Mouse (Mus musculus): ENCODE measurements around the gene Ctps. TPM values are rescaled to one million over a fixed set of nuclear protein-coding genes. Genes with fewer than 3 reads are reported as not detected.
A peak's percentile ranks its signal among the peaks of the same experiment; 100 is the strongest.

Gene Ctps
- polyA plus RNA-seq, 1 experiment from 2014 or later = 130 TPM

GRCm38 (mm10) chr4:120522351-120522750 is 47.7 kb downstream of the Ctps start:
- CTCF ChIA-PET = interaction anchor here (1.5 kb wide), 1 partner anchor 14 kb away, joined by 4 read pairs; no protein-coding TSS in a partner anchor
- no peak for TF ChIP-seq CTCF (IDR thresholded peaks at IDR 0.05)
- no peak for ATAC-seq
- in situ Hi-C loops (cut with MboI; ENCODE audit: low pct_unique_long_range_greater_than_20kb) = no loop called here
- no peak for DNase-seq (ENCODE audit: low read depth, low spot score)
- POLR2A ChIA-PET = no interaction called here
- H3K27me3 ChIP-seq = no peaks in the 10 kb centered on the region

DNA sequence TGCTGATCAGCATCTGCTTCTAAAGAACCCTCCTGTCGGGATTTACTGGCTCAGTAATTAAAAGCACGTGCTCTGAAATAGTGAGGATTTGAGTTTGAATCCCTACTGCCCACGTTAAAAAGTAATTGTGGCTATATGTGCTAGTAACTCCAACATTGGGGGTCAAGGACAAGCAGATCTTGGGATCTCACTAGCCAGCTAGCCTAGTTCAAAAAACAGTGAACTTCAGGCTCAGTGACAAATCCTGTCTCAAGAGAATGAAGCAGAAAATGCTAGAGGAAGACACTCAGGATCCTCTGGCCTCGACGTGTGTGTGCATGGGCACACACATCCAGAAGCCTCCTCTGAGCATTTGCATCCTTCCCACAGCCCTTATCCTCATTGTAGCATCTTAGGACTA is 48.3 kb downstream of the Ctps start:
- H3K27me3 ChIP-seq = no peaks in the 10 kb centered on the region
- in situ Hi-C loops (cut with MboI; ENCODE audit: low pct_unique_long_range_greater_than_20kb) = no loop called here
- DNase-seq (ENCODE audit: low read depth, low spot score) (no peak), ATAC-seq (no peak)
- POLR2A ChIA-PET = no interaction called here
- TF ChIP-seq CTCF (IDR thresholded peaks at IDR 0.05) = no peak
- CTCF ChIA-PET = interaction anchor here (1.5 kb wide), 1 partner anchor 15 kb away, joined by 4 read pairs; no protein-coding TSS in a partner anchor

GRCm38 (mm10) chr4:120517335-120517734 is 52.7 kb downstream of the Ctps start:
- TF ChIP-seq CTCF (IDR thresholded peaks at IDR 0.05) = no peak
- POLR2A ChIA-PET = interaction anchor here (0.6 kb wide), 1 partner anchor 9 kb away, joined by 3 read pairs; no protein-coding TSS in a partner anchor
- ATAC-seq (peak; percentile 91), DNase-seq (ENCODE audit: low read depth, low spot score) (peak; percentile 84)
- CTCF ChIA-PET = interaction anchor here (0.9 to 2.0 kb wide), 3 partner anchors 10 to 130 kb away, joined by 3 to 10 read pairs (median 3); no protein-coding TSS in a partner anchor
- H3K27me3 ChIP-seq = no peaks in the 10 kb centered on the region
- in situ Hi-C loops (cut with MboI; ENCODE audit: low pct_unique_long_range_greater_than_20kb) = no loop called here

- ChIA-PET POLR2A (no interaction called here), CTCF (interaction anchor here (0.9 to 2.0 kb wide), 3 partner anchors 10 to 130 kb away, joined by 3 to 10 read pairs (median 3); no protein-coding TSS in a partner anchor)
- H3K27me3 ChIP-seq = no peaks in the 10 kb centered on the region
- DNase-seq (ENCODE audit: low read depth, low spot score) (no peak), ATAC-seq (peak; percentile 56)
- in situ Hi-C loops (cut with MboI; ENCODE audit: low pct_unique_long_range_greater_than_20kb) = no loop called here
- TF ChIP-seq CTCF (IDR thresholded peaks at IDR 0.05) = no peak
Observed at GRCm38 (mm10) chr4:120516907-120517306, 53.2 kb downstream of the Ctps start.

DNA sequence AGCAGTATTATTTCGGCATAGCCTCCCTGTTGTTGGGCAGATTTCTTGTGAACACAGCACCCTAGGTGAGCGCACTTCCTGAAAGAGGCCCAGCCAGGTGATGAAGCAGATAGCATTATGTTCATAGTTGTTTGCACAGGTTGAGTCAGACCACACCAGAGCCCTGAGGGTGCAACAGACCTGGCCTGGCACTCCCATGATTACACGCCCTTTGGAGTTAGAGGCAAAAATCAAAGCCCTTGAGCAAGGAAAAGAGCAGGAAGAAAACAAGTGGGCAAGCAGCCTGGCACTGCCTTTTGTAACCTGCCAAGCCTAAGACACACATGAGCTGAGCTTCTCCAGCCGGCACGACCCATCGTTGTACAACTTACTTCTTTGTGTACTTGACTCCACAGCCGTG is 53.6 kb downstream of the Ctps start:
- TF ChIP-seq CTCF (IDR thresholded peaks at IDR 0.05) = no peak
- no peak for DNase-seq (ENCODE audit: low read depth, low spot score)
- ChIA-PET CTCF (interaction anchor here (1.2 to 2.0 kb wide), 2 partner anchors 9 to 10 kb away, joined by 3 to 10 read pairs; no protein-coding TSS in a partner anchor), POLR2A (no interaction called here)
- in situ Hi-C loops (cut with MboI; ENCODE audit: low pct_unique_long_range_greater_than_20kb) = no loop called here
- ATAC-seq = no peak
- H3K27me3 ChIP-seq = no peaks in the 10 kb centered on the region

DNA sequence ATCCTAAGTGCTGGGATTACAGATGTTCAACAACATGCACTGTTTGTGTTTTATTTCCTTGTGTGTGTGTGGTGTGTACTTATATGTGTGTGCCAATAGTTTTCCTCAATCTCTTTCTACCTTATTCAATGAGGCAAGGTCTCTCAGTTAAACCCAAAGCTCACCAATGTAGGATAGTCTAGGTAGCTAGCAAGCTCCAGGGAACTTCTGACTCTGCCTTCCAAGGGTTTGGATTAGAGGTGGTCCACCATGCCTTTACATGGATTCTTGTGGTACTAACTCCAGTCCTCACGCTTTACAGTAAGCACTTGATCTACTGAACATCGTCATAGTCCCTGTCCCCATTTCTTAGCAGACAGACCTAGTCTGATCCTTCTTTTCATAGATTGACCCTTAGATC is 55.7 kb downstream of the Ctps start:
- POLR2A ChIA-PET = interaction anchor here (1.1 kb wide), 1 partner anchor 9 kb away, joined by 3 read pairs; no protein-coding TSS in a partner anchor
- in situ Hi-C loops (cut with MboI; ENCODE audit: low pct_unique_long_range_greater_than_20kb) = no loop called here
- DNase-seq (ENCODE audit: low read depth, low spot score) (no peak), ATAC-seq (no peak)
- no peak for TF ChIP-seq CTCF (IDR thresholded peaks at IDR 0.05)
- CTCF ChIA-PET = no interaction called here
- no peaks in the 10 kb centered on the region for H3K27me3 ChIP-seq

DNA sequence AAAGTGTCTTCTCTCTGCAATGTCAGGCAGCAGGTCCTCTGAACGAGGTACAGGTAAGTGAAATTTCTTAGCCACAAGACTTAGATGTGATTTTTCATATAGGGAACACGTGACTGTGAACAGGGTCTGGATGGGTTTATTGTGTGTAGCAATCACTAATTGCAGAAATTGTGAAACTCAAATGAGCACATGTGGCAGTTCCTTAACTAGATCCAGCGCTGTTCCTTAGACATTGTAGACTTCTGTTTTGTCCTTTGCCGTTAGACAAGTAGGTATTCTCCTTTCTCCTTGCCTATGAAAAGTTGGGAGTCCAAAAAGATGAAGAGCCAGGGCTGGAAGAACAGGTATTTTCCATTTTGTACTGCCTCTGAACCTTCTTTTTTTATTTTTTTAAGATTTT is 58.9 kb downstream of the Ctps start:
- in situ Hi-C loops (cut with MboI; ENCODE audit: low pct_unique_long_range_greater_than_20kb) = no loop called here
- H3K27me3 ChIP-seq = no peaks in the 10 kb centered on the region
- no peak for DNase-seq (ENCODE audit: low read depth, low spot score)
- POLR2A ChIA-PET = no interaction called here
- CTCF ChIA-PET = interaction anchor here (2.1 kb wide), 1 partner anchor 16 kb away, joined by 6 read pairs; no protein-coding TSS in a partner anchor
- no peak for TF ChIP-seq CTCF (IDR thresholded peaks at IDR 0.05)
- ATAC-seq = no peak

DNA sequence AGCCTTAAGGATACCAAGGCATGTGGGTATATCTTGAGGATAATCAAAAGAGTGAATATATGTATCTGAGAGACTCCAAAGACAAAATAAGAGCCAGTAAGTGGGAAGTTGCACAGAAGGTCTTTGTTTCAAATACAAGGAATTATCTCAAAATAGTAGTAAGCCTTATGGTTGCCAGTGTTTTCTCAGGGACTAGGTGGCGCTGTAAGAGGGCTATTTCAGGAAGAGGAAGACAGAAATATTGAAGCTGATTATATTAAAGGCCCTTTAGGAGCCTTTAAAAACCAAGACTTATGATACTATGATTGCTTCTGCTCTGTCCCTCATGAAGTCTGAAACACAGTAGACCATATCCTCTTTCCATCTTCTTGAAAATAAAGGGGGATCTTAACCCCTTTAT is 63.1 kb downstream of the Ctps start:
- POLR2A ChIA-PET = no interaction called here
- CTCF ChIA-PET = interaction anchor here (1.0 to 1.3 kb wide), 4 partner anchors 9 to 50 kb away, joined by 3 read pairs; no protein-coding TSS in a partner anchor
- H3K27me3 ChIP-seq = no peaks in the 10 kb centered on the region
- no peak for ATAC-seq
- in situ Hi-C loops (cut with MboI; ENCODE audit: low pct_unique_long_range_greater_than_20kb) = no loop called here
- no peak for DNase-seq (ENCODE audit: low read depth, low spot score)
- TF ChIP-seq CTCF (IDR thresholded peaks at IDR 0.05) = no peak

Other genes starting within 250 kb of the Ctps start
- 39.8 TPM for gene Scmh1, start 165.0 kb downstream of the Ctps start, polyA plus RNA-seq (2021)
- 0.64 TPM for gene Slfnl1, start 38.0 kb downstream of the Ctps start, polyA plus RNA-seq (2021)
- gene Gm8439, start 18.5 kb upstream of the Ctps start, polyA plus RNA-seq (2021) = not detected
- gene Cited4, start 96.3 kb upstream of the Ctps start, polyA plus RNA-seq (2021) = 0.10 TPM
- 0.12 TPM for gene Kcnq4, start 178.3 kb upstream of the Ctps start, polyA plus RNA-seq (2021)